Mouse (Mus musculus) kidney, adult 2 months (tissue): ENCODE measurements around the gene Mark4.

Source experiments
- CTCF ChIP-seq: fragments of 200-500 bp; conservative IDR thresholded peaks from 2 replicates; pipeline ENCODE4 v1.5.1; 2011; ENCODE audit warnings: low read depth, mild to moderate bottlenecking, control low read depth, low read length, moderate library complexity, mixed read lengths; ENCODE audit not compliant: insufficient read depth, insufficient read length
- POLR2A ChIP-seq: fragments of 200-500 bp; IDR thresholded peaks from one replicate; pipeline ENCODE4 v1.6.1; 2011; ENCODE audit warnings: low read depth, low read length, control low read depth

DNA sequence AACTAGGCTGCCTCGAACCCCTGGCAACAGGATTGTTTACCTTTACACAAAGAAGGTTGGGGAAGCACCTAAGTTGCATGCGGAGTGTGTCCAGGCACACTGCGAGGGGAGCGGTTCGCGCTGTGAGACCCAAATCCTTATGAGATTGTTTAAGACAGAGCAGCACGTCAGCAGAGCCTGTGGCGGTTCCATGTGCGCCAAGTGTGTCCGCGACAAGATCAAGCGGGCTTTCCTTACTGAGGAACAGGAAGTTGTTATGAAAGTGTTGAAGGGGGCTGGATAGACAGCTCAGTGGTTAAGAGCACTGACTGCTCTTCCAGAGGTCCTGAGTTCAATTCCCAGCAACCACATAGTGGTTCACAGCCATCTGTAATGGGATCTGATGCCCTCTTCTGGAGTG, 9.7 kb upstream of the Mark4 start:
- TF ChIP-seq CTCF (no peak), POLR2A (no peak)
